Mouse (Mus musculus): ENCODE measurements around the gene C2cd4a. TPM values are rescaled to one million over a fixed set of nuclear protein-coding genes. Genes with fewer than 3 reads are reported as not detected.

The C2cd4a gene
- polyA plus RNA-seq, 1 experiment from 2014 or later, result 1.3 TPM

DNA sequence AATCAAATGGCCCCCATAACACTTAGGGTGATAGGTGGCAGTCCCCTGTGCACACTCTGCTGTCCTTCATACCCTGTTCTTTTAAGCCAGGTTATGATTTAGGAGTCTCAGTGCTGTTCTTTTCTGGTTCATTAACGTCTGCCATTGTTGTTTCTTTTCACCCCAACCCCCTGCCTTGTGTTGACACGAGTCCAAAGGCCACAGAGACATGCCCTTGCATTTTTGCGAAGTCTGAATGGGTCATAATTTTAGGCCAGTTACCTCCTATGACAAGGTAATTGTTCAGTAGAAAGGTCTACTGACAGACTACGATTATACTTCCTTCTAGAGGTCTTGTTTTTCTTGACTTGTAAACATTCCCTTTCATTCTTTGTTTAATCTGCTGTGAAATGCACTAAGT, 31.9 kb upstream of the C2cd4a start:
- H3K4me2 ChIP-seq (replicated peaks; ENCODE audit: low read depth, low read length), result no peak overlapping the region
- no peak for ATAC-seq (ENCODE audit: low FRiP score, low TSS enrichment)
- 10% methylated on average over 4 of the region's 4 CpGs for WGBS
- H3K4me3 ChIP-seq (ENCODE audit: low read length), result no peak overlapping the region
- peaks cover 3% of the 10 kb centered on the region; the same call in 1 of the 2 replicates for H3K4me1 ChIP-seq (ENCODE audit: control insufficient read depth, insufficient read depth, low read length)
- no peak overlapping the region for H3K9ac ChIP-seq (ENCODE audit: low read depth, low read length)
- no peak overlapping the region for H3K27ac ChIP-seq (ENCODE audit: low read depth, low read length)
- H3K9me3 ChIP-seq (ENCODE audit: control insufficient read depth, low read length), result no peaks in the 10 kb centered on the region
- H3K27me3 ChIP-seq (ENCODE audit: control insufficient read depth, insufficient read depth, low read length), result no peaks in the 10 kb centered on the region; the same call in 1 of the 2 replicates
- H3K36me3 ChIP-seq (ENCODE audit: control insufficient read depth, insufficient read depth, low read length), result no peaks in the 10 kb centered on the region

DNA sequence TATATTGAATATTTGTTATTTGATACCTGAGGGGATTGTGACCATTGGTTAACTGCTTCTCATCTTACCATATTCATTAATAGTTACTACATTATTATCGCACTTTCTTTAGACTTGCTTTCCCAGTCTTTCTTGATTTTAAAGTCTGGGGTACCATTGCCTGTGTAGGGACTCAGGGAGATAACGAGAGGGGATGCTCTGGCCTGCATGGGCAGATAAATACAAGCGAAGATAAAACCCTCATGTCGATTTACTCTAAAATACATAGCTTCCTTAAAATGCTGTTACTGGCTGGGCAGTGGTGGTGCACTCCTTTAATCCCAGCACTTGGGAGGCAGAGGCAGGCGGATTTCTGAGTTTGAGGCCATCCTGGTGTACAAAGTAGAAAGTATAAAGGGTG, 31.2 kb upstream of the C2cd4a start:
- no peak for ATAC-seq (ENCODE audit: low FRiP score, low TSS enrichment)
- no peak overlapping the region for H3K4me2 ChIP-seq (replicated peaks; ENCODE audit: low read depth, low read length)
- H3K27me3 ChIP-seq (ENCODE audit: control insufficient read depth, insufficient read depth, low read length), result no peaks in the 10 kb centered on the region; the same call in 1 of the 2 replicates
- H3K27ac ChIP-seq (ENCODE audit: low read depth, low read length), result no peak overlapping the region
- H3K4me3 ChIP-seq (ENCODE audit: low read length), result no peak overlapping the region
- peaks cover 3% of the 10 kb centered on the region; the same call in 1 of the 2 replicates for H3K4me1 ChIP-seq (ENCODE audit: control insufficient read depth, insufficient read depth, low read length)
- H3K9me3 ChIP-seq (ENCODE audit: control insufficient read depth, low read length), result no peaks in the 10 kb centered on the region
- H3K36me3 ChIP-seq (ENCODE audit: control insufficient read depth, insufficient read depth, low read length), result peaks cover under 1% of the 10 kb centered on the region; the same call in 1 of the 2 replicates
- no peak overlapping the region for H3K9ac ChIP-seq (ENCODE audit: low read depth, low read length)
- 92% methylated on average over 5 of the region's 5 CpGs for WGBS

DNA sequence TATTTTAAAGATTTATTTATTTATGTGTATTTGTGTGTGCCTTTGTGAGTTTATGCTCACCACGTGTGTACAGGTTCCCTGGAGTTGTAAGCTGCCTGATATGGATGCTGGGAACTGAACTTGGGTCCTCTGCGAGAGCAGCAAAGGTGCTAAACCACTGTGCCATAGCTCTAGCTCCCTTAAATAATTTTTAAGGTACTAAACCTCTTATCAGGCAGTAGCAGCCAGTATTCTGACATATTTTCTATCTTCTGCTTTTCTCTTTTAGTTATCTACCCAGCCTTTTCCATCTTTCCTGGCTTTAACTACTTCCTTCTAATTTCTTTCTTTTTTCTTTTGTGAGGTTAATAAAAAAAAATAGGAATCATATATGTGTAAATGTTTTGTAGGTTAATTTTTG, 28.1 kb upstream of the C2cd4a start:
- Histone ChIP-seq H3K9ac (ENCODE audit: low read depth, low read length) (no peak overlapping the region), H3K36me3 (ENCODE audit: control insufficient read depth, insufficient read depth, low read length) (peaks cover 6% of the 10 kb centered on the region), H3K4me2 (replicated peaks; ENCODE audit: low read depth, low read length) (no peak overlapping the region), H3K4me1 (ENCODE audit: control insufficient read depth, insufficient read depth, low read length) (peaks cover 3% of the 10 kb centered on the region; the same call in 1 of the 2 replicates), H3K27ac (ENCODE audit: low read depth, low read length) (no peak overlapping the region), H3K27me3 (ENCODE audit: control insufficient read depth, insufficient read depth, low read length) (no peaks in the 10 kb centered on the region), H3K9me3 (ENCODE audit: control insufficient read depth, low read length) (no peaks in the 10 kb centered on the region), H3K4me3 (ENCODE audit: low read length) (no peak overlapping the region)
- no peak for ATAC-seq (ENCODE audit: low FRiP score, low TSS enrichment)
- 75% methylated on average over 2 of the region's 2 CpGs for WGBS

DNA sequence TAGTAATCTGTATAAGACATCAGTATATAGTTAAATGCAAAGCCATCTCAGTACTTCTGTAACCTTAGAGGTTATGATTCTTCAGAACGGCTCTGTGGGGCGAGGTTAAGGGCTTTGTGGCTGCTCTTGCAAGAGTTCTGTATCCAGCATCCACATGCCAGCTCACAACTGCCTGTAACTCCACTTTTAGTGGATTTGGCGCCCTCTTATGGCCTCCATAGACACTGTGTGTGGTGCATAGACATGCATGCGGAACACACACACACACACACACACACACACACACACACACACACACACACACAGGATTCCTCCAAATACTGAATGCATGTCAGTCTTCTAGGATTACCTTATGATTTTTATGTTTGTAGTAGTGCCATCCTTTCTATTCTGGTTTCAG, 19.0 kb upstream of the C2cd4a start:
- H3K27ac ChIP-seq (ENCODE audit: low read depth, low read length), result no peak overlapping the region
- H3K36me3 ChIP-seq (ENCODE audit: control insufficient read depth, insufficient read depth, low read length), result no peaks in the 10 kb centered on the region
- no peak overlapping the region for H3K9ac ChIP-seq (ENCODE audit: low read depth, low read length)
- no peaks in the 10 kb centered on the region for H3K27me3 ChIP-seq (ENCODE audit: control insufficient read depth, insufficient read depth, low read length)
- H3K4me2 ChIP-seq (replicated peaks; ENCODE audit: low read depth, low read length), result no peak overlapping the region
- no peaks in the 10 kb centered on the region for H3K4me1 ChIP-seq (ENCODE audit: control insufficient read depth, insufficient read depth, low read length)
- H3K9me3 ChIP-seq (ENCODE audit: control insufficient read depth, low read length), result no peaks in the 10 kb centered on the region
- H3K4me3 ChIP-seq (ENCODE audit: low read length), result no peak overlapping the region
- WGBS, result 80% methylated on average over 4 of the region's 4 CpGs
- ATAC-seq (ENCODE audit: low FRiP score, low TSS enrichment), result no peak

DNA sequence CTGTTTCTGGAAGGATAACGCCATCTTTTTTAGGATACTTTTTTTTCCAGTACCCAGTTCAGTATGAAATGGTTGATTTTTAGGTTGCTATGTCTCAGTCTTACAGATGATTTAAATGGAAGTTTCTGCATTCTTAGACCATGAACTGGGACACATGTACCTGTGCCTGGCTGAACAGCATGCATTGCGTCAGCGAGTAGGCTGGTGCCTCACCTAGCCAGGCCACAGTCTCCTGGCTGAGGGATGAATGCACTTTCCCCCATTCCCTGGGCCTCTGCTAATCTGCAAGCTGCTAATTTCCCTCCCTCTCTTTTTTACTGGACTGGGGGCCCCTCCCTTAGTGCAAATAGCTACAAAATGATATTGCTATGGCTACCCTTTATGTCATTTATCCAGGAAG, 17.7 kb upstream of the C2cd4a start:
- Histone ChIP-seq H3K9me3 (ENCODE audit: control insufficient read depth, low read length) (no peaks in the 10 kb centered on the region), H3K4me1 (ENCODE audit: control insufficient read depth, insufficient read depth, low read length) (no peaks in the 10 kb centered on the region), H3K27me3 (ENCODE audit: control insufficient read depth, insufficient read depth, low read length) (no peaks in the 10 kb centered on the region), H3K4me3 (ENCODE audit: low read length) (no peak overlapping the region), H3K36me3 (ENCODE audit: control insufficient read depth, insufficient read depth, low read length) (no peaks in the 10 kb centered on the region), H3K9ac (ENCODE audit: low read depth, low read length) (no peak overlapping the region), H3K4me2 (replicated peaks; ENCODE audit: low read depth, low read length) (no peak overlapping the region), H3K27ac (ENCODE audit: low read depth, low read length) (no peak overlapping the region)
- WGBS, result 95% methylated on average over 3 of the region's 3 CpGs
- ATAC-seq (ENCODE audit: low FRiP score, low TSS enrichment), result no peak

DNA sequence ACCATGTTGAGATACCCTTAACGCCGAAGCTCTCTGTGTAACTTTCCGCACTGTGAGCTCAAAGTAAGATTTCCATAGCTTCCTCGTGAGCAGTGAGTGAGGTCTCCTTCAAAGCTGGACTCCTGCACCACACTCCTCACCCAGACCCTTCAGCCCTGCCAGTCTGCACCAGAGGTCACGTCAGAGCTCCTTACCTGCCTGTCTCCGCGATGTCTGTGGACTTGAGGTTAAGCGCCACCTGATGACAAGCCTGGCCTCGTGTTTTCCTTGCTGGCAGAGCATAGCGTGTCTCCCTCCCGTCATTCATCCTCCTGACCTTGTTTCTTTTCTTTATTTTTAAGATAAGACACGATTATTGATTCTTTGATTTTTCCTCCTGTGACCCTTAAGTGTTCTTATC, 17.3 kb upstream of the C2cd4a start:
- H3K4me3 ChIP-seq (ENCODE audit: low read length), result no peak overlapping the region
- H3K4me2 ChIP-seq (replicated peaks; ENCODE audit: low read depth, low read length), result no peak overlapping the region
- no peak overlapping the region for H3K9ac ChIP-seq (ENCODE audit: low read depth, low read length)
- H3K27me3 ChIP-seq (ENCODE audit: control insufficient read depth, insufficient read depth, low read length), result no peaks in the 10 kb centered on the region
- ATAC-seq (ENCODE audit: low FRiP score, low TSS enrichment), result no peak
- H3K4me1 ChIP-seq (ENCODE audit: control insufficient read depth, insufficient read depth, low read length), result no peaks in the 10 kb centered on the region
- no peaks in the 10 kb centered on the region for H3K9me3 ChIP-seq (ENCODE audit: control insufficient read depth, low read length)
- 85% methylated on average over 12 of the region's 12 CpGs for WGBS
- H3K36me3 ChIP-seq (ENCODE audit: control insufficient read depth, insufficient read depth, low read length), result no peaks in the 10 kb centered on the region
- no peak overlapping the region for H3K27ac ChIP-seq (ENCODE audit: low read depth, low read length)

DNA sequence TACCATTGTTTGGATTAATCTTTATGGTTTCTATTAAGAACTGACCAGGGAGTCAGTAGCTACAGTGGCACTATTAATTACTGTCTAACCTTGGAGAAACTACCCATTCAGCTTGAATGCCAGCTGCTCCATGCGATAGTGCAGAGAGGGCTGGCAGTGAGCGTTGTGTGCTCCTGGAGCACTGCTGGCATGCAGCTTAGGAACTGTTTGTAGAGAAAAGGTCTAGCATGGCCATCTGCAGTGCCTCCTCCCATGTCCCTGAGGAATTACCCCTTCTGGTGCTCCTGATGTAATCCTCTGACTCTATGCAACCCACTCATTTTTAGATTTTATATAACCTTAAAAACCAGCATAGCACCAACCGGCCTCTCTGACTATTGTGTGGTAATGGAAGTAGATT, 15.5 kb upstream of the C2cd4a start:
- H3K4me3 ChIP-seq (ENCODE audit: low read length), result no peak overlapping the region
- H3K9ac ChIP-seq (ENCODE audit: low read depth, low read length), result no peak overlapping the region
- no peak overlapping the region for H3K27ac ChIP-seq (ENCODE audit: low read depth, low read length)
- H3K36me3 ChIP-seq (ENCODE audit: control insufficient read depth, insufficient read depth, low read length), result no peaks in the 10 kb centered on the region
- H3K4me2 ChIP-seq (replicated peaks; ENCODE audit: low read depth, low read length), result no peak overlapping the region
- no peak for ATAC-seq (ENCODE audit: low FRiP score, low TSS enrichment)
- H3K4me1 ChIP-seq (ENCODE audit: control insufficient read depth, insufficient read depth, low read length), result no peaks in the 10 kb centered on the region
- WGBS, result 92% methylated on average over 3 of the region's 3 CpGs
- H3K27me3 ChIP-seq (ENCODE audit: control insufficient read depth, insufficient read depth, low read length), result no peaks in the 10 kb centered on the region
- no peaks in the 10 kb centered on the region for H3K9me3 ChIP-seq (ENCODE audit: control insufficient read depth, low read length)

DNA sequence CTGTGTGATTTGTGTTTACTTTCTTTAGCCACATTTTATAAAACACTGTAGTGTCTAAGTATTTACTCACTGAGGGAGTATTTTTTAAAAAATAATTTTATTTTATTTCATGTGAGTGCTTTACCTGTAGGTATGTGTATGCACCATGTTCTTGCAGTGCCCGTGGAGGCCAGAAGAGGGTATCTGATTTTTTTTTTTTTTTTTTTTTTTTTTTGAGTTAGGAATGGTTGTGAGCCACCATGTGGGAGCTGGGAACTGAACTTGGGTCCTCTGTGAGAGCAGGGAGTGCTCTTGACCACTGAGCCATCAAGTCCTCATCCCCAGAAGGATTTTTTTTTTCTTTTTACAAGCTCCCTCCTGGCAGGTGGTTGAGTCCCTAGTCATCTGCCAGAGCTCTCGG, 14.0 kb upstream of the C2cd4a start:
- no peak overlapping the region for H3K4me3 ChIP-seq (ENCODE audit: low read length)
- H3K36me3 ChIP-seq (ENCODE audit: control insufficient read depth, insufficient read depth, low read length), result no peaks in the 10 kb centered on the region
- no peaks in the 10 kb centered on the region for H3K27me3 ChIP-seq (ENCODE audit: control insufficient read depth, insufficient read depth, low read length)
- ATAC-seq (ENCODE audit: low FRiP score, low TSS enrichment), result no peak
- H3K4me1 ChIP-seq (ENCODE audit: control insufficient read depth, insufficient read depth, low read length), result no peaks in the 10 kb centered on the region
- H3K9ac ChIP-seq (ENCODE audit: low read depth, low read length), result no peak overlapping the region
- 100% methylated on average over 2 of the region's 2 CpGs for WGBS
- no peak overlapping the region for H3K4me2 ChIP-seq (replicated peaks; ENCODE audit: low read depth, low read length)
- no peaks in the 10 kb centered on the region for H3K9me3 ChIP-seq (ENCODE audit: control insufficient read depth, low read length)
- H3K27ac ChIP-seq (ENCODE audit: low read depth, low read length), result no peak overlapping the region

DNA sequence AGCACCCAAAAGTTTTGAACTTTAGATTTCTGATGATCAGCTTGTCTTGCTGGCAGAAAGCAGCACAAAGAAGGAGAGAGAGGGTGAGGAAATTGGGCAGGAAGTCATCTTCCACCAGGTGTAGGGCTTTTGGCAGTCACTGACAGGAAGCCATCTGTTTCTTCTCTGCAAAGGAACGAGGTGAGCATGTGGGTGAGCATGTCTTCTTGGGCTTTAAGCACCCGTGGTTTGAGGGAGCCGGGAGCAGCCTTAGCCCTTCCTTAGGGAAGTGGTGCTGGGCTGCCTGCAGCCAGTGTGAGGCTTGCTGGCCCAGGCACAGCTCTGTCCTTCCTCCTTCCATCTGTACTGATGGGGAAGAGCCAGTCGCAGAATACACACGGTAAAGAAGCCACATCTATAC, 13.5 kb upstream of the C2cd4a start:
- H3K9ac ChIP-seq (ENCODE audit: low read depth, low read length), result no peak overlapping the region
- WGBS, result 67% methylated on average over 5 of the region's 5 CpGs
- ATAC-seq (ENCODE audit: low FRiP score, low TSS enrichment), result no peak

DNA sequence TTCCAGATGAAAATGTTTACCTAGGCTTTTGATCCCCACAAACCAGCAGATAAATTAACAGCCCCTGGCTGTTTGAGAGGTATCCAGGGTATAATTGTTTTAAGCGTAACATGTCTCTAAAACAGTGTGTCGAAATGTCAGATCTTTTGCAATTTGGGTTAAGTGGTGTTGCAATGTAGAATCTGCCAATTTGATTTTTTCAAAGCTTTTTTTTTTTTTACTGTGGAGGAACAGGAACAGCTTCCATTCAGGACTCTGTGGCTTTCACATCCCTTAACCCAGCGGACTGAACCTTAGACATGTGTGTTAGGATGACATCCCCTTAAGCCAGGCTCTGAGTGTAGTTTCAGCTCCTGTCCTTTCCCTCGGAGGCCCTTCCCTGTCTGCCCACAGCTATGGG, 12.9 kb upstream of the C2cd4a start:
- no peak overlapping the region for H3K9ac ChIP-seq (ENCODE audit: low read depth, low read length)
- H3K9me3 ChIP-seq (ENCODE audit: control insufficient read depth, low read length), result no peaks in the 10 kb centered on the region
- H3K27me3 ChIP-seq (ENCODE audit: control insufficient read depth, insufficient read depth, low read length), result no peaks in the 10 kb centered on the region
- H3K4me3 ChIP-seq (ENCODE audit: low read length), result no peak overlapping the region
- 70% methylated on average over 4 of the region's 4 CpGs for WGBS
- H3K27ac ChIP-seq (ENCODE audit: low read depth, low read length), result no peak overlapping the region
- ATAC-seq (ENCODE audit: low FRiP score, low TSS enrichment), result no peak
- no peaks in the 10 kb centered on the region for H3K36me3 ChIP-seq (ENCODE audit: control insufficient read depth, insufficient read depth, low read length)
- H3K4me1 ChIP-seq (ENCODE audit: control insufficient read depth, insufficient read depth, low read length), result peaks cover 3% of the 10 kb centered on the region
- no peak overlapping the region for H3K4me2 ChIP-seq (replicated peaks; ENCODE audit: low read depth, low read length)

More for the DNA sequence above, 13.5 kb upstream of the C2cd4a start:
- H3K4me1 ChIP-seq (ENCODE audit: control insufficient read depth, insufficient read depth, low read length), result peaks cover 2% of the 10 kb centered on the region
- no peak overlapping the region for H3K27ac ChIP-seq (ENCODE audit: low read depth, low read length)
- H3K4me2 ChIP-seq (replicated peaks; ENCODE audit: low read depth, low read length), result no peak overlapping the region
- H3K4me3 ChIP-seq (ENCODE audit: low read length), result no peak overlapping the region
- no peaks in the 10 kb centered on the region for H3K9me3 ChIP-seq (ENCODE audit: control insufficient read depth, low read length)
- H3K27me3 ChIP-seq (ENCODE audit: control insufficient read depth, insufficient read depth, low read length), result no peaks in the 10 kb centered on the region
- no peaks in the 10 kb centered on the region for H3K36me3 ChIP-seq (ENCODE audit: control insufficient read depth, insufficient read depth, low read length)

Measured in kidney, embryonic 14.5 days (tissue).